Mouse (Mus musculus) myocyte (in vitro differentiated cells): Measurements from ENCODE around the gene Pced1b.

Source experiments
- CEBPB ChIP-seq: IDR thresholded peaks from 2 replicates; pipeline ENCODE4 v1.6.1; 2011; ENCODE audit warnings: mild to moderate bottlenecking, moderate library complexity; ENCODE audit not compliant: poor library complexity, insufficient read depth, severe bottlenecking
- E2F4 ChIP-seq: IDR thresholded peaks from one replicate; pipeline ENCODE4 v1.6.1; 2011; ENCODE audit warnings: mild to moderate bottlenecking, control low read depth, moderate library complexity; ENCODE audit not compliant: insufficient read depth
- MAX ChIP-seq: IDR thresholded peaks from one replicate; pipeline ENCODE4 v1.6.1; 2011; ENCODE audit warnings: low read depth, mild to moderate bottlenecking, control low read depth
- MYOD1 ChIP-seq, 3 experiments: IDR thresholded peaks; one replicate each; pipeline ENCODE4 v1.6.1; 2011; ENCODE audit warnings: control low read depth in 2 of 3, low read depth in 2 of 3, mild to moderate bottlenecking in 2 of 3, moderate library complexity in 1 of 3; ENCODE audit not compliant: insufficient read length in 2 of 3, control insufficient read depth in 1 of 3
- MYOG ChIP-seq, 3 experiments: IDR thresholded peaks; one replicate each; pipeline ENCODE4 v1.6.1; 2011; ENCODE audit warnings: control low read depth in 2 of 3, low read depth in 2 of 3, mild to moderate bottlenecking in 2 of 3; ENCODE audit not compliant: insufficient read length in 2 of 3, control insufficient read depth in 1 of 3, insufficient read depth in 1 of 3
- POLR2A ChIP-seq: IDR thresholded peaks from one replicate; pipeline ENCODE4 v1.6.1; 2011; ENCODE audit warnings: low read depth, mild to moderate bottlenecking, control low read depth, moderate library complexity; ENCODE audit not compliant: insufficient read length
- POLR2AphosphoS2 ChIP-seq: IDR thresholded peaks from one replicate; pipeline ENCODE4 v1.6.1; 2011; ENCODE audit warnings: low read depth, control low read depth; ENCODE audit not compliant: insufficient read length
- REST ChIP-seq: IDR thresholded peaks from one replicate; pipeline ENCODE4 v1.6.1; 2011; ENCODE audit warnings: mild to moderate bottlenecking, control low read depth, moderate library complexity; ENCODE audit not compliant: insufficient read depth, insufficient read length
- SRF ChIP-seq: IDR thresholded peaks from one replicate; pipeline ENCODE4 v1.6.1; 2011; ENCODE audit warnings: low read depth; ENCODE audit not compliant: control insufficient read depth, insufficient read length
- TCF12 ChIP-seq: IDR thresholded peaks from one replicate; pipeline ENCODE4 v1.6.1; 2011; ENCODE audit warnings: mild to moderate bottlenecking, control low read depth; ENCODE audit not compliant: poor library complexity, insufficient read depth, severe bottlenecking
- TCF3 ChIP-seq: IDR thresholded peaks from one replicate; pipeline ENCODE4 v1.6.1; 2011; ENCODE audit warnings: low read depth, control low read depth; ENCODE audit not compliant: insufficient read length
- USF1 ChIP-seq: IDR thresholded peaks from one replicate; pipeline ENCODE4 v1.6.1; 2011; ENCODE audit warnings: low read depth, mild to moderate bottlenecking, control low read depth, moderate library complexity

DNA sequence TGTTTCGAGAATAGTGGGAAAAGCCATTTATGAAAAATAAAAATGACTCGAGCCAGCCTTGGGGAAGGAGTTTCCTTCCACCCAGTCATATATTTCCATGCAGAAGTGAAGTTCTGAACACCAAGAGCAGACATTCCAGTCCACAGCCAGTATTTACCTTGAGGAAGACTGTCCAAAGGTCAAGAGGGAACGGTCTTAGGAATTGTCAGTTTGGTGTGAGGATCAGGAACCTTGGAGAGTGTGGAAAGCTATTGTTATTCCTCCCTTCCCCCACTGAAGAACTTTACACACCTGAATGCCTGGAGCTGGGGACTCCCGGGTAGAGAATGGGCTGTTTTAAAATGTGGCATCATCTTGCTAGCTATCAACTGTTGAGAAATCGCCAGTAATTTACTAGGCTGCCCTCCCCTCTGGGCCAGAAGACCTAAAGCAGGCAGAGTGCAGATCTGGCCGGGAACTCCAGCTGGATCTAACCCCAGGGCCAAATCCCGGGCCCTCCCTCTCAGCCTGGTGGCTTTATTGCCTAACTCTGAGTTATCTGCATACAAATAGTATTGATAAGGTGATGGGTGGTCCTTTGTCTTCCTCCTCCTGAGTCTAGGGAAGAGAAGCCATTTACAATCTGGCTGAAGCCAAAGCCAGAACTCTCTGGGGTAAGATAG is 129.3 kb downstream of the Pced1b start:
- TF ChIP-seq POLR2AphosphoS2 (no peak), POLR2A (no peak), MYOD1 (IDR thresholded peaks at IDR 0.05; ENCODE audit: control insufficient read depth in 1 of 3, insufficient read length in 2 of 3, low read depth in 2 of 3) (no peak), USF1 (no peak), MAX (no peak), SRF (no peak), TCF12 (no peak), MYOG (IDR thresholded peaks at IDR 0.05; ENCODE audit: control insufficient read depth in 1 of 3, insufficient read depth in 1 of 3, insufficient read length in 2 of 3, low read depth in 2 of 3) (no peak), E2F4 (no peak), CEBPB (no peak), REST (no peak), TCF3 (no peak)
